Mouse (Mus musculus) bone marrow, adult 2 months (tissue): ENCODE measurements around the gene Sox8.

ENCODE experiments used
- CTCF ChIP-seq: fragments of 200-500 bp; IDR thresholded peaks from 2 replicates; pipeline ENCODE4 v1.5.1; 2011; ENCODE audit warnings: low read length, control low read depth; ENCODE audit not compliant: control insufficient read depth, insufficient read depth
- POLR2A ChIP-seq: fragments of 200-500 bp; IDR thresholded peaks from 2 replicates; pipeline ENCODE4 v1.6.1; 2011; ENCODE audit warnings: low read depth, mild to moderate bottlenecking, control low read depth, low read length, borderline replicate concordance; ENCODE audit not compliant: control insufficient read depth

- TF ChIP-seq CTCF, result no peak
- TF ChIP-seq POLR2A, result no peak
These were observed 13.7 kb downstream of the Sox8 start for GRCm38 (mm10) chr17:25556630-25557354.
